Mouse (Mus musculus) forebrain, embryonic 14.5 days (tissue): ENCODE measurements around the gene Uevld. TPM values are rescaled to one million over a fixed set of nuclear protein-coding genes. Genes with fewer than 3 reads are reported as not detected.
"Not testable (repeated sequence)": the region's sequence is repeated elsewhere in the genome, so short reads cannot be mapped to it uniquely, and the experiment has no call there.

Experiments used
- ATAC-seq: fragments of 200-750 bp; cut with Nextera tagmentation; 2 replicates; pipeline ENCODE4 v1.8.0; 2017; ENCODE audit warnings: mild to moderate bottlenecking, moderate library complexity
- DNase-seq: peaks from one replicate; pipeline ENCODE4 v3.0.0-alpha.2; 2015; ENCODE audit warnings: low spot score
- H3K27ac ChIP-seq: fragments of 300-500 bp; sonication (generic); 2 replicates; pipeline ENCODE4 v1.5.1; 2014; ENCODE audit warnings: low read depth, mild to moderate bottlenecking, control low read depth, low read length, moderate library complexity
- H3K27me3 ChIP-seq: fragments of 300-500 bp; sonication (generic); replicated peaks from 2 replicates; pipeline ENCODE4 v1.6.1; 2014; ENCODE audit warnings: low read length, control low read depth, mixed read lengths; ENCODE audit not compliant: control insufficient read depth, insufficient read depth
- H3K36me3 ChIP-seq: fragments of 300-500 bp; sonication (generic); 2 replicates; pipeline ENCODE4 v1.6.1; 2014; ENCODE audit warnings: low read length, control low read depth; ENCODE audit not compliant: control insufficient read depth, insufficient read depth
- H3K4me1 ChIP-seq: fragments of 300-500 bp; sonication (generic); 2 replicates; pipeline ENCODE4 v1.6.1; 2014; ENCODE audit warnings: antibody characterized with exemption, low read length, control low read depth; ENCODE audit not compliant: control insufficient read depth, insufficient read depth
- H3K4me2 ChIP-seq: fragments of 300-500 bp; sonication (generic); 2 replicates; pipeline ENCODE4 v1.6.1; 2014; ENCODE audit warnings: mild to moderate bottlenecking, control low read depth, low read length
- H3K4me3 ChIP-seq: fragments of 300-500 bp; sonication (generic); 2 replicates; pipeline ENCODE4 v1.5.1; 2014; ENCODE audit warnings: low read depth, low read length, control low read depth
- H3K9ac ChIP-seq: fragments of 300-500 bp; sonication (generic); 2 replicates; pipeline ENCODE4 v1.6.1; 2014; ENCODE audit warnings: mild to moderate bottlenecking, low read length, control low read depth, moderate library complexity
- H3K9me3 ChIP-seq: fragments of 300-500 bp; sonication (generic); replicated peaks from 2 replicates; pipeline ENCODE4 v1.6.1; 2016; ENCODE audit warnings: low read length, control low read depth, mixed read lengths; ENCODE audit not compliant: control insufficient read depth
- WGBS: fragments of 180-500 bp; shearing (Covaris S2); extraction: QIAGEN DNeasy Blood & Tissue Kit; methylation state at CpG from one replicate; pipeline ENCODE4 v1.1.7; 2014; 5-methylcytosine and 5-hydroxymethylcytosine counted together
- polyA plus RNA-seq: library from polyadenylated mRNA; unstranded; fragments of >200 nt; fragmentation: Nextera tagmentation; extraction: Ambion mirVana; gene quantifications from 2 replicates; pipeline ENCODE4 v1.2.1, GENCODE M21; 2014

The Uevld gene
- polyA plus RNA-seq, 1 experiment from 2014 or later: 7.4 TPM

DNA sequence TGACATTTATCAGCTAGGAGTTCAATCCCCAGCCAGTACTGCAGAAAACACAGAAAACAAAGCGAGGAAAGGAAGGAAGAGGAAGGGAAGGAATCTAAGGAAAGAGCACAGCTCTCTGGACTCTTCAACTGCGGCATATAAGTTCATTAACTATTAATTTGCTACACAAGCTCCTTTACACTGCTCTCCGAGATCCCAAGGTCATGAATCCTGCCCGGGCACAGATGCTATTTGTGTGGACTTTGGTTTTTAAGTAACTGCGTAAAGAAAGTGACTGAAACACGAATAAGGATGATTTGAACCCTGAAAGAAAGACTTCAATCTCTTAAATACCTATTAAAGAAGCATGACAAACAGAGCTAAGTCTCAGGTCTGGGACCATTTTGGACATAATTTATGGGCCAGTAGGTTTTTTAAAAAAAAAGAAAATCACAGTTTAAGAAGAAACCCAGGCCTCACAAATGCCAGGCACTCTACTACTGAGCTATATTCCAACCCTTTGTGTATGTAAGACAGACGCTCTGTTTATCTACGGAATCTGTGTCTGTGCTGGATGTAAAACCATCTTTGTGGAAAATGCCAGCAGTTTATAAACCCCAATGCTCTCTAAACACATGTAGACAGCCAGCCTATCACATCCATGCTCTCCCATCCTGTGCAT is 41.8 kb upstream of the Uevld start:
- Histone ChIP-seq H3K36me3 (peaks cover 41% of the 10 kb centered on the region), H3K9ac (no peak overlapping the region), H3K4me1 (peaks cover 21% of the 10 kb centered on the region; the same call in 1 of the 2 replicates), H3K4me2 (no peak overlapping the region), H3K4me3 (no peak overlapping the region), H3K9me3 (no peaks in the 10 kb centered on the region), H3K27ac (peak overlapping the region; percentile 67; the same call in 1 of the 2 replicates), H3K27me3 (no peaks in the 10 kb centered on the region)
- WGBS: 76% methylated on average over 8 of the region's 8 CpGs
- no peak for ATAC-seq
- DNase-seq: no peak

DNA sequence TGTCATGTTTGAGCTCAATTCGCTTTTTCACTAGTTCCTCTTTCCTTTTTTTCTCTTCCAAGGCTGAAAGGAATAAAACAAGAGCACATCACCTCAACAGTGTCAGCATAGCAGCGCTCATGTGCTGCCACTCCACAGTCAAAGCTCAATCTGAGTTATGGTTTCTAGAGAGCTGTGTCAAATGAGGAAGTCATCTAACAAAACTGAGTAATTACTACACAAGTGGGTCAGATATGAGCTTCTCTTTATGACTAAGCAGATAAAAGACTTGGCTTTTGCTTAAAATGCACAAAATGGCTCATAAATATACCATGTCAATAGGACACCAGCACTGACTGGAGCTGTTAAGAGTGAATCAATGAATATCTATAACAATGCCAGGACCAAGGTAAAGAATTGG is 40.6 kb upstream of the Uevld start:
- ATAC-seq (no peak), DNase-seq (no peak)
- H3K4me3 ChIP-seq: no peak overlapping the region
- H3K27ac ChIP-seq: no peak overlapping the region
- H3K27me3 ChIP-seq: no peaks in the 10 kb centered on the region
- WGBS: 88% methylated on average over 2 of the region's 2 CpGs
- peaks cover 53% of the 10 kb centered on the region for H3K36me3 ChIP-seq
- H3K9me3 ChIP-seq: no peaks in the 10 kb centered on the region
- no peak overlapping the region for H3K4me2 ChIP-seq
- no peak overlapping the region for H3K9ac ChIP-seq
- peaks cover 21% of the 10 kb centered on the region; the same call in 1 of the 2 replicates for H3K4me1 ChIP-seq

DNA sequence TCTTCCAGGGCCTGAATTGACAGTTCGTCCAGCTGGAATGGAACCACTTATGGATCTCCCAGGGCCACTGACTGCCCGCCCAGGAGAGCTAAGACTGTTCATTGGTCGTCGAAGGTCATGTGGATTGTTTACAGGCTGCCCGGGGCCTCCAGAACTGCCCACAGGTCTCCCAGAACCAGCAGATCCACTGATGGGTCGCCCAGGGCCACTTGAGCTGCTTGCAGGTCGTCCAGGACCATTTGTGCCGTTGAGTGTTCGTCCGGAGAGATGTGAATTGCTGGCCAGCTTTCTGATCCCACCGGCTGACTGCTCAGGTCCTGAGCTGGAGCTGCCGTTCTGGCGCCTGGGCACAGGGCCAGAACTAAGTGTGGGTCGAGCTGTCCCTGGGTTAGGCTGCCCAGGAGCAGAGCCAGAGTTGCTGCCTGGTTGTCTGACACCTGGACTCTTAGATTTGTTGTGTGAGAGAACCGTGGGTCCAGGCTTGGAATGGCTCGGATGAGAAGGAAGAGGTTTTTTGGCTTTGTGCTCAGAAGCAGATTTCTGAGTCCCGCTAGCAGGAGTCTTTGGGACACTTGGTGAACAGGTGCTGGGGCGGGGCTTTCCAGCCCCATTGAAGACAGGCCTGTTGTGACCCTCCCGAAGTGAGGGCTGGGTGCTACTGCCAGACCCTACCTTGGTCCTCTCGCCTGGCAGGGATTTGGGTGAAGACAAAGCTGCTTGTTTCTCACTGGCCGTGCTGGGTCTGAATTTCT is 39.5 kb upstream of the Uevld start:
- Histone ChIP-seq H3K27ac (peak overlapping the region; percentile 48; the same call in 1 of the 2 replicates), H3K27me3 (no peaks in the 10 kb centered on the region), H3K4me1 (peaks cover 18% of the 10 kb centered on the region; the same call in 1 of the 2 replicates), H3K36me3 (peaks cover 64% of the 10 kb centered on the region), H3K9me3 (no peaks in the 10 kb centered on the region), H3K4me2 (no peak overlapping the region), H3K9ac (no peak overlapping the region), H3K4me3 (no peak overlapping the region)
- 77% methylated on average over 21 of the region's 21 CpGs for WGBS
- DNase-seq (no peak), ATAC-seq (no peak)

DNA sequence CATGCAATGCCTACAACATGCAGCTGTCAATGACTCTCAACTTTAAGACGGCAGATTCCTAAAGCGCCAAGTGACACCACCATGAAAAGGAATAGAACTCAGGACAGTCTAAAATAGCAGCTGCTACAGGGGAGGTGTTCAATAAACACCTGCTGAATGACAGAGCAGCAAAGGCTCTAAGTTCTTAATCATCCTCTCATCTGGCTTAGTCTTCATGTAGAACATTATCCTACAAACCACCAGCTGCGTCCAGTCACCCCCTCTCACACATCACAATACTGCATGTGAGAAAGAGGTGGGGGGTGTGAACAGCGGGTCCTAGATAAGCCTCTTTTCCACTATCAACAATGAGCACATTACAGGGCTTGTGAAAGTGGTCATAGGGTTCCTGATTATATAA is 38.7 kb upstream of the Uevld start:
- WGBS: 82% methylated on average over 4 of the region's 4 CpGs
- H3K4me2 ChIP-seq: no peak overlapping the region
- no peak overlapping the region for H3K9ac ChIP-seq
- DNase-seq (no peak), ATAC-seq (no peak)
- H3K9me3 ChIP-seq: no peaks in the 10 kb centered on the region
- peaks cover 70% of the 10 kb centered on the region for H3K36me3 ChIP-seq
- no peaks in the 10 kb centered on the region for H3K27me3 ChIP-seq
- H3K27ac ChIP-seq: no peak overlapping the region
- H3K4me3 ChIP-seq: no peak overlapping the region
- H3K4me1 ChIP-seq: peaks cover 10% of the 10 kb centered on the region; the same call in 1 of the 2 replicates

DNA sequence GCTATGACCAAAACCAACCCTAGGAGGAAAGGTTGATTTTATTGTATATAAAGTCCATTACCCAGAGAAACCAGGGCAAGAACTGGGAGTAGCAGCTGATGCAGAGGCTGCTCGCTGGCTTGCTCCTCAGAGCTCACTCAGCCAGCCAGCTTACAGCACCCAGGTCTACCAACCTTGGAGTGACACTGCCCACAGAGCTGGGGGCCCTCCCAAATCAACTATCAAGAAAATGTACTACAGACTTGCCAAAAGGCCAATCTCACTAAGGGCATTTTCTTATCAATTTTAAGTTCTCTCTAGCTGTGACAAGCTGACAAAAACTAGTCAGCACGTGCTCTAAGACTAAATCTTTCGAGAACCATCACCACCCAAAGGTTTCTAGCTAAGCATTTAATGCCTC is 37.2 kb upstream of the Uevld start:
- Histone ChIP-seq H3K27me3 (no peaks in the 10 kb centered on the region), H3K9ac (no peak overlapping the region), H3K36me3 (peaks cover 79% of the 10 kb centered on the region), H3K4me1 (0 out of 2 replicates have a peak, but pooled peaks cover 4% of the 10 kb centered on the region), H3K4me3 (no peak overlapping the region), H3K27ac (no peak overlapping the region), H3K4me2 (no peak overlapping the region), H3K9me3 (no peaks in the 10 kb centered on the region)
- ATAC-seq: no peak
- no peak for DNase-seq
- WGBS: 96% methylated on average over 3 of the region's 3 CpGs

DNA sequence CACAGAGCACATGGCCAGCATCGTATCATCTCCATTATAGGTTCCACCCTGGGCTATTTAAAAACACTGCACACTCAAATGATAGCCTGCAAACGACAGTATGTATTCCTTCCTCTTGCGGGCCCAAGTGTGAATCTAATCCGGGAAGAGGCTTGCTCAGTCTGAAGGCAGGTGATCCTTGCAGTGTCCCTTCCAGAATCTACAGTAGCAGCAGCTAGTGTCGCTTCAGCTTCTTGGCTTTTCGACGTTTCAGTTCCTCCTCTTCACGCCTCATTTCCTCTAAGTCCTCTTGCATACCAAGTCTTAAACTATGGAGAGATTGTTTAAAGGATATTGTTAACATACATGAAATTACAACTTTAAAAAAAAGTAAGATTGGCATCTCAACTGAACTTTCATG is 34.8 kb upstream of the Uevld start:
- no peak overlapping the region for H3K27ac ChIP-seq
- WGBS: 90% methylated on average over 8 of the region's 8 CpGs
- no peaks in the 10 kb centered on the region for H3K9me3 ChIP-seq
- no peak overlapping the region for H3K4me3 ChIP-seq
- H3K36me3 ChIP-seq: peaks cover 71% of the 10 kb centered on the region
- no peak overlapping the region for H3K4me2 ChIP-seq
- no peaks in the 10 kb centered on the region for H3K4me1 ChIP-seq
- H3K9ac ChIP-seq: no peak overlapping the region
- H3K27me3 ChIP-seq: no peaks in the 10 kb centered on the region
- no peak for DNase-seq
- ATAC-seq: no peak

DNA sequence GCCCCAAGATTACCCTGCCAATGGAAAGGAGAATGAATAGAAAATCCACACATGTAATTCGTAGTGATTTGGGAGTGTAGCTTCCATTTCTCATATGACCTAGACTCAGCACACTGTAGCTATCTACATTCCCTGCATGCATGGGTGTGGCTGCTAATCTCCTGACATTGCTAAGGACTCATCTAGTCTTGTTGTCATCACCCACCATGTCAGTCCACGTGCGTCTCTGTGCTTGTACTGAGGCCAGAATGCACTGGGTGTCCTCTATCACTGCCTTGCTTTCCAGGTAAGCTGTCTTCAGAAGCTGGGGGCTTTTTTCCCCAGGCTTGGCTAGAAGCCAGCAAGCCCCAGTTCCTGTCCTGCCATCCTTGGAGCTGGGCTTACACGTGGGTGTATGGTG is 31.1 kb upstream of the Uevld start:
- not testable (repeated sequence) for DNase-seq, H3K4me1 ChIP-seq, ATAC-seq, H3K9me3 ChIP-seq, H3K27me3 ChIP-seq, H3K4me3 ChIP-seq, H3K4me2 ChIP-seq, H3K9ac ChIP-seq, H3K27ac ChIP-seq
- peaks cover 34% of the 10 kb centered on the region for H3K36me3 ChIP-seq
- 84% methylated on average over 4 of the region's 4 CpGs for WGBS

DNA sequence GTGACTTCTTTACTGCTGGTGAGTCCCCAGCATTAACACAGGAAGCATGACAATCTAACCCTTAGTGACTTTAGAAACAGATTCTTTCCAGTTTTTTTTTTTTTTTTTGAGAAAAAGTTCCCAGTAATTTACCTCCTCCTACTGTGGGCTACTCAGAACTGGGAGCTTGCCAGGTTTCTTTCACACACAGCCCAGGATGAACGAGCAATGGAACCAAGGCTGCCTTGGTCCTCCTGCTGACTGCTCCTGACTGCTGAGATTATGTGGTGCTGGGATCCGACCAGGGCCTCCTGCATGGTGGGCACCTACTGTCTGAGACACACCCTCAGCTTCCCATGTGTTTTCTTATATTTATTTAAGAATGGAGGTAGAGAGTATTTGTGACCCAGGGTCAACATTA is 28.7 kb upstream of the Uevld start:
- no peak overlapping the region for H3K9ac ChIP-seq
- no peaks in the 10 kb centered on the region for H3K27me3 ChIP-seq
- no peaks in the 10 kb centered on the region for H3K4me1 ChIP-seq
- H3K4me3 ChIP-seq: no peak overlapping the region
- WGBS: 47% methylated on average over 2 of the region's 2 CpGs
- ATAC-seq (no peak), DNase-seq (no peak)
- H3K36me3 ChIP-seq: peaks cover 13% of the 10 kb centered on the region
- no peak overlapping the region for H3K27ac ChIP-seq
- no peaks in the 10 kb centered on the region for H3K9me3 ChIP-seq
- H3K4me2 ChIP-seq: no peak overlapping the region

DNA sequence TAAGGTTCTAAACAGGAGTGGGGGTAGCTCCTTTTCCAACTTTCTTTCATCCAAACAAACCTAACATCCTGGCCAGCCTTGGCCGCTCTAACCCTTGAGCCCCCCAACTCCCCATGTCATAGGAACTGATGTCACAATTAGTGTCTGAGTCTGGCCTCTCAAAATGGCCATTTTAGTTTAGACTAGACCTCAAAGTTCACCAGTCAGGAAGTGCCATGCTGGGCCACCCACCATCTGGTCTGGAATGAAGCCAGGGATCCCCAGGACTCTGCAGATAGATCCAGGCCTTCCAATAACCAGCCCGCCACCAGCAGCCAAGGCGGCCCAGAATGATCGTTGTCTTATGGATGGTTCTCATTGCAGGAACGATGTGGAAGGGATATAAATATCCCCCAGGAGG is 28.3 kb upstream of the Uevld start:
- Histone ChIP-seq H3K27me3 (no peaks in the 10 kb centered on the region), H3K9ac (no peak overlapping the region), H3K4me3 (no peak overlapping the region), H3K9me3 (no peaks in the 10 kb centered on the region), H3K4me2 (no peak overlapping the region), H3K27ac (no peak overlapping the region), H3K4me1 (no peaks in the 10 kb centered on the region), H3K36me3 (peaks cover 9% of the 10 kb centered on the region)
- WGBS: 62% methylated on average over 5 of the region's 5 CpGs
- ATAC-seq (no peak), DNase-seq (peak; percentile 13)
